Mouse (Mus musculus): ENCODE measurements at regions not wholly inside any gene's neighbourhood (a gene's known extent, or its start where the extent isn't known, plus 50 kb on each side); places are given as distances from the start of the nearest gene placed in this dataset.

DNA sequence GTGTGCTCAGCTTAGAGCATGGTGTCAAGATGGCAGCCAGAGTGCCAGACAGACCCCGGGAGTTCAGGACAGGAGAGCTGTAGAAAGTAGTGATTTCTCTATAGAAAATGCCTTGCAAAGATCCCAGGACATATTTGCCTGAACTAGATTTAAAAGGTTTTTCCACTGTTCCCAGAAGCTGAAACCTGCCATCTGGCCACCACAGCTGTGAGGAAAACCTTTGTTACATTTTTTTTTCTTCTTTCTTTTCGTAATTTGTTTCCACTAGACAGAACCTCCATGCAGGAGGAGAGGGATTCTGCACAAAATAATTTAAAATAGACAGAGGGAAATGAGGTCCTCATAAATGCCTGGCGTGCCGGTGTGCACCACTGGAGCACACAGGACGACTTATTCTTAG, 489.6 kb downstream of the Etnk1 start:
- TF ChIP-seq CTCF (IDR thresholded peaks at IDR 0.05; ENCODE audit: low read depth) (no peak), EP300 (IDR thresholded peaks at IDR 0.05; ENCODE audit: low read depth) (no peak)
- Histone ChIP-seq H3K9me3 (replicated peaks; ENCODE audit: control insufficient read depth, low read length) (peaks cover 14% of the 10 kb centered on the region; the same call in 1 of the 2 replicates), H3K27ac (ENCODE audit: low read depth) (no peak overlapping the region), H3K4me2 (ENCODE audit: low read depth, low read length) (no peak overlapping the region), H3K36me3 (replicated peaks; ENCODE audit: control insufficient read depth, insufficient read depth, low read length) (no peaks in the 10 kb centered on the region), H3K4me1 (ENCODE audit: control insufficient read depth, insufficient read depth) (no peaks in the 10 kb centered on the region), H3K9ac (replicated peaks; ENCODE audit: low read depth, low read length) (no peak overlapping the region), H3K27me3 (ENCODE audit: control insufficient read depth, insufficient read depth, low read length) (no peaks in the 10 kb centered on the region), H3K4me3 (ENCODE audit: low read depth, low read length) (no peak overlapping the region)
- WGBS: 68% methylated on average over 5 of the region's 5 CpGs
- DNase-seq (ENCODE audit: low spot score): no peak
- no peak for ATAC-seq (ENCODE audit: insufficient read depth, low read depth)

- Histone ChIP-seq H3K36me3 (replicated peaks; ENCODE audit: control insufficient read depth, insufficient read depth, low read length) (no peaks in the 10 kb centered on the region), H3K27ac (ENCODE audit: low read depth) (no peak overlapping the region), H3K4me2 (ENCODE audit: low read depth, low read length) (no peak overlapping the region), H3K9me3 (replicated peaks; ENCODE audit: control insufficient read depth, low read length) (no peaks in the 10 kb centered on the region), H3K9ac (replicated peaks; ENCODE audit: low read depth, low read length) (no peak overlapping the region), H3K27me3 (ENCODE audit: control insufficient read depth, insufficient read depth, low read length) (no peaks in the 10 kb centered on the region), H3K4me3 (ENCODE audit: low read depth, low read length) (no peak overlapping the region), H3K4me1 (ENCODE audit: control insufficient read depth, insufficient read depth) (no peaks in the 10 kb centered on the region)
- ATAC-seq (ENCODE audit: insufficient read depth, low read depth): peak; percentile 33
- TF ChIP-seq EP300 (IDR thresholded peaks at IDR 0.05; ENCODE audit: low read depth): no peak
- no peak for TF ChIP-seq CTCF (IDR thresholded peaks at IDR 0.05; ENCODE audit: low read depth)
- WGBS: 43% methylated on average over 3 of the region's 3 CpGs
- DNase-seq (ENCODE audit: low spot score): no peak
Measured at GRCm38 (mm10) chr6:143660837-143661236, 493.8 kb downstream of the Etnk1 start.

DNA sequence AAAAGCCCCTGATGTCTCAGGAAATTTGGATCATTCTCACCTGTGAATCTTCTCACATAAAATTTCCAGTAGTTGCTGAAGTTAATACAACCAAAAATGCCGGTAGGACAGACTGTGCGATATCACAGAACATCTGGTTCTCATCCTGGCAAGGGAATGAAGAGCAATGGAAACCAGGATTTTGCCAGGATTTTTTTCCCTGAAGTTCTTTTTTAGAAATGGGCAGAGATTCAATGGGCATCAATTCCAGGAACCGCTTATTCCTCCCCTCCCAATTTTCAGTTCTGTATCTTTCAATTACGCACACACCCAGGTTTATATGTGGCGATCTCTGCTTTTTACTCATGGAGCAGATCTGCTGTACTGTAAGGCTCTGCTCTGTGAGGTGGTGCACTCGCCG, 496.3 kb downstream of the Etnk1 start:
- Histone ChIP-seq H3K27ac (ENCODE audit: low read depth) (no peak overlapping the region), H3K27me3 (ENCODE audit: control insufficient read depth, insufficient read depth, low read length) (no peaks in the 10 kb centered on the region), H3K36me3 (replicated peaks; ENCODE audit: control insufficient read depth, insufficient read depth, low read length) (no peaks in the 10 kb centered on the region), H3K4me3 (ENCODE audit: low read depth, low read length) (no peak overlapping the region), H3K9ac (replicated peaks; ENCODE audit: low read depth, low read length) (no peak overlapping the region), H3K4me1 (ENCODE audit: control insufficient read depth, insufficient read depth) (no peaks in the 10 kb centered on the region), H3K4me2 (ENCODE audit: low read depth, low read length) (no peak overlapping the region), H3K9me3 (replicated peaks; ENCODE audit: control insufficient read depth, low read length) (no peaks in the 10 kb centered on the region)
- ATAC-seq (ENCODE audit: insufficient read depth, low read depth) (no peak), DNase-seq (ENCODE audit: low spot score) (no peak)
- TF ChIP-seq CTCF (IDR thresholded peaks at IDR 0.05; ENCODE audit: low read depth) (no peak), EP300 (IDR thresholded peaks at IDR 0.05; ENCODE audit: low read depth) (no peak)
- 88% methylated on average over 7 of the region's 7 CpGs for WGBS

DNA sequence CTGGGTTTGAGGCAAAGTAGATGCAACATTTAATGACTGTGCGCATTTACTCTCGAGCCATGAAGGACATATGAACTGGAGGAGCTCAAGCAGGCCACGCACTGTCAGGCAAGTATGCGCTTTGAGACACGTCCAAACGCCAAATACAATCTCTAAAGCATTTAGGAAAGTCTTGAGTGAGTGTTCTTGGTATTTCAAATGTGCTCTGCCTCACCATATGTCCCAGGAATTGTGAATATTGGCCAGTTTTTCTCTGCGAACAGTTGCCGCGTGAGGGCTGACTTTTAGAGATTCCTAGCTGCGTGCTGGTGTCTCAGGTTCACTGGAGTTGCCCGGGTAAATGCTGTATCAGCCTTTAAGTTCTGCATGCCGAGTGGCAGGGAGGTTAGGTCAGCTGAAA, 498.4 kb downstream of the Etnk1 start:
- WGBS: 81% methylated on average over 12 of the region's 12 CpGs
- no peak overlapping the region for H3K4me3 ChIP-seq (ENCODE audit: low read depth, low read length)
- H3K9me3 ChIP-seq (replicated peaks; ENCODE audit: control insufficient read depth, low read length): no peaks in the 10 kb centered on the region
- H3K9ac ChIP-seq (replicated peaks; ENCODE audit: low read depth, low read length): no peak overlapping the region
- H3K27ac ChIP-seq (ENCODE audit: low read depth): no peak overlapping the region
- H3K36me3 ChIP-seq (replicated peaks; ENCODE audit: control insufficient read depth, insufficient read depth, low read length): no peaks in the 10 kb centered on the region
- ATAC-seq (ENCODE audit: insufficient read depth, low read depth) (no peak), DNase-seq (ENCODE audit: low spot score) (no peak)
- no peak overlapping the region for H3K4me2 ChIP-seq (ENCODE audit: low read depth, low read length)
- H3K27me3 ChIP-seq (ENCODE audit: control insufficient read depth, insufficient read depth, low read length): no peaks in the 10 kb centered on the region
- no peaks in the 10 kb centered on the region for H3K4me1 ChIP-seq (ENCODE audit: control insufficient read depth, insufficient read depth)
- no peak for TF ChIP-seq EP300 (IDR thresholded peaks at IDR 0.05; ENCODE audit: low read depth)

DNA sequence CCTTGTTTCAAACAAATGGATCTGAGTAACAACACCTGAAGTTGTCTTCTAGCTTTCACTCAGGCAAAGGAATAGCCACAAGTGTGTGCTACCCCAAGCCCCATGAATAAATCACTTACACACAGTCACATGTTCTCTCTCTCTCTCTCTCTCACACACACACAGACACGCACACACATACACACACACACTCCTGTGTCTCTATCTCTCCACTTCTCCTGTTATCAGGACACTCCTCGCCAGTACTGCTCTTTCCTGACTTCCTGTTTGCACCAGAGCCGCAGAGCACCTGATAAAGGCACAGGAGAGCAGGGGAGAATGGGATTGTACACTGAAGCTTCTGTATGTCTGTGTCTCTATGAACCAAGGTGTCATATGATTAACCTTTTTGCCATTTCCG, 501.5 kb downstream of the Etnk1 start:
- H3K4me1 ChIP-seq (ENCODE audit: control insufficient read depth, insufficient read depth): no peaks in the 10 kb centered on the region
- DNase-seq (ENCODE audit: low spot score) (no peak), ATAC-seq (ENCODE audit: insufficient read depth, low read depth) (no peak)
- H3K27me3 ChIP-seq (ENCODE audit: control insufficient read depth, insufficient read depth, low read length): no peaks in the 10 kb centered on the region
- H3K9me3 ChIP-seq (replicated peaks; ENCODE audit: control insufficient read depth, low read length): no peaks in the 10 kb centered on the region
- no peak overlapping the region for H3K9ac ChIP-seq (replicated peaks; ENCODE audit: low read depth, low read length)
- H3K4me2 ChIP-seq (ENCODE audit: low read depth, low read length): no peak overlapping the region
- no peaks in the 10 kb centered on the region for H3K36me3 ChIP-seq (replicated peaks; ENCODE audit: control insufficient read depth, insufficient read depth, low read length)
- 30% methylated on average over 4 of the region's 4 CpGs for WGBS
- H3K4me3 ChIP-seq (ENCODE audit: low read depth, low read length): no peak overlapping the region
- no peak overlapping the region for H3K27ac ChIP-seq (ENCODE audit: low read depth)
- TF ChIP-seq EP300 (IDR thresholded peaks at IDR 0.05; ENCODE audit: low read depth): no peak
- TF ChIP-seq CTCF (IDR thresholded peaks at IDR 0.05; ENCODE audit: low read depth): no peak

DNA sequence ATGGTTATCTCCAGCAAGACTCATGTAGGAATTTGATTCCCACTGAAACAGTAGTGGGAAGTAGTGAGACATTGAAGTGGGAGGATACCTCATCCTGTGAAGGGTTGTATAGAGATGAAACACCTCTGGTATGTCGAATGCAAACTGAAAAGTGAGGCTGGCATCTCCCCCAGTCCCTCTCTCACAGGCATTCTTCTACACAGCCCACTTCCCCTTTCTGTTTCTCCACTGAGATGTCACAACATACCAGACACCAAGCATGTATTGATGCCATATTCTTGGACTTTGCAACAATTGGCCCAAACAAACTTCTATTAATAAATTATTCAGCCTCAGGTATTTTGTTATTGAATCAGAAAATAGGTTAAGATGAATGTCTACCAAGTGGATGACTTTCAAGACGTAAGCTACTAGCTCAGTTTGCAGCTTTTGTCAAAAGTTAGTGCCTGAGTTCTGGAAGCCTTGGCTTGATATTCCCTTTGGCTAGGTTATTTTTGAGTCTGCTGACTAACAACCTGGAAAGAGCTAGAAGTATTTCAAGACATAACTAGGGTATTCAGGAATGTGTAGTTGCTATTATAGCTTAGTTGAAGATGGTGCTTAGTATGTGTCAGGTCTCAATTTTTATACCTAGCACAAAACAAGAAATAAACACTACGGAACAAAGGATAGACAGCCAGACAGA, 502.6 kb downstream of the Etnk1 start:
- ATAC-seq (ENCODE audit: insufficient read depth, low read depth): no peak
- WGBS: 71% methylated on average over 3 of the region's 3 CpGs
- TF ChIP-seq CTCF (IDR thresholded peaks at IDR 0.05; ENCODE audit: low read depth) (no peak), EP300 (IDR thresholded peaks at IDR 0.05; ENCODE audit: low read depth) (no peak)
- Histone ChIP-seq H3K27ac (ENCODE audit: low read depth) (no peak overlapping the region), H3K9me3 (replicated peaks; ENCODE audit: control insufficient read depth, low read length) (no peaks in the 10 kb centered on the region), H3K4me1 (ENCODE audit: control insufficient read depth, insufficient read depth) (no peaks in the 10 kb centered on the region), H3K4me2 (ENCODE audit: low read depth, low read length) (no peak overlapping the region), H3K4me3 (ENCODE audit: low read depth, low read length) (no peak overlapping the region), H3K27me3 (ENCODE audit: control insufficient read depth, insufficient read depth, low read length) (no peaks in the 10 kb centered on the region), H3K9ac (replicated peaks; ENCODE audit: low read depth, low read length) (no peak overlapping the region), H3K36me3 (replicated peaks; ENCODE audit: control insufficient read depth, insufficient read depth, low read length) (no peaks in the 10 kb centered on the region)
- no peak for DNase-seq (ENCODE audit: low spot score)
